Mouse (Mus musculus): ENCODE measurements at regions not wholly inside any gene's neighbourhood (a gene's known extent, or its start where the extent isn't known, plus 50 kb on each side); places are given as distances from the start of the nearest gene placed in this dataset.

GRCm38 (mm10) chr2:72881554-72881953, 98.7 kb downstream of the Sp3 start:
- H3K36me3 ChIP-seq: no peaks in the 10 kb centered on the region
- no peak overlapping the region for H3K4me3 ChIP-seq
- no peak overlapping the region for H3K9ac ChIP-seq
- H3K27me3 ChIP-seq: no peaks in the 10 kb centered on the region
- WGBS: 75% methylated on average over 2 of the region's 2 CpGs
- no peak overlapping the region for H3K4me2 ChIP-seq (replicated peaks)
- H3K27ac ChIP-seq: no peak overlapping the region
- H3K9me3 ChIP-seq: no peaks in the 10 kb centered on the region
- H3K4me1 ChIP-seq: no peaks in the 10 kb centered on the region
- no peak for ATAC-seq (ENCODE audit: insufficient number of reproducible peaks, insufficient read depth, low FRiP score, low TSS enrichment)

GRCm38 (mm10) chr2:72886250-72886649, 94.0 kb downstream of the Sp3 start:
- ATAC-seq (ENCODE audit: insufficient number of reproducible peaks, insufficient read depth, low FRiP score, low TSS enrichment): no peak
- Histone ChIP-seq H3K27ac (no peak overlapping the region), H3K4me1 (peaks cover 5% of the 10 kb centered on the region; the same call in 1 of the 2 replicates), H3K9me3 (no peaks in the 10 kb centered on the region), H3K4me3 (no peak overlapping the region), H3K27me3 (no peaks in the 10 kb centered on the region), H3K9ac (no peak overlapping the region), H3K4me2 (replicated peaks) (no peak overlapping the region), H3K36me3 (no peaks in the 10 kb centered on the region)
- WGBS: 86% methylated on average over 2 of the region's 2 CpGs
